Mouse (Mus musculus) hindbrain, embryonic 16.5 days (tissue): ENCODE results near the gene Cse1l. TPM values are rescaled to one million over a fixed set of nuclear protein-coding genes. Genes with fewer than 3 reads are reported as not detected.

Experiments used
- ATAC-seq: fragments of 200-750 bp; cut with Nextera tagmentation; 2 replicates; pipeline ENCODE4 v1.8.0; 2017; ENCODE audit warnings: moderate TSS enrichment, moderate library complexity
- H3K27ac ChIP-seq: fragments of 300-500 bp; sonication (generic); 2 replicates; pipeline ENCODE4 v1.5.1; 2014; ENCODE audit warnings: low read depth, mild to moderate bottlenecking, control low read depth, low read length, moderate library complexity
- H3K27me3 ChIP-seq: fragments of 300-500 bp; sonication (generic); replicated peaks from 2 replicates; pipeline ENCODE4 v1.6.1; 2014; ENCODE audit warnings: low read length; ENCODE audit not compliant: control insufficient read depth, insufficient read depth
- H3K36me3 ChIP-seq: fragments of 300-500 bp; sonication (generic); 2 replicates; pipeline ENCODE4 v1.6.1; 2014; ENCODE audit warnings: mild to moderate bottlenecking, low read length, moderate library complexity, mixed read lengths; ENCODE audit not compliant: control insufficient read depth, insufficient read depth
- H3K4me1 ChIP-seq: fragments of 300-500 bp; sonication (generic); 2 replicates; pipeline ENCODE4 v1.6.1; 2014; ENCODE audit warnings: low read depth, low read length; ENCODE audit not compliant: control insufficient read depth, insufficient read depth
- H3K4me2 ChIP-seq: fragments of 300-500 bp; sonication (generic); 2 replicates; pipeline ENCODE4 v1.6.1; 2014; ENCODE audit warnings: mild to moderate bottlenecking, low read length, control low read depth, moderate library complexity
- H3K4me3 ChIP-seq: fragments of 300-500 bp; sonication (generic); 2 replicates; pipeline ENCODE4 v1.5.1; 2014; ENCODE audit warnings: mild to moderate bottlenecking, low read length, control low read depth, moderate library complexity
- H3K9ac ChIP-seq: fragments of 300-500 bp; sonication (generic); 2 replicates; pipeline ENCODE4 v1.6.1; 2014; ENCODE audit warnings: low read depth, mild to moderate bottlenecking, control low read depth, low read length, moderate library complexity
- H3K9me3 ChIP-seq: fragments of 300-500 bp; sonication (generic); 2 replicates; pipeline ENCODE4 v1.6.1; 2014; ENCODE audit warnings: mild to moderate bottlenecking, low read length, moderate library complexity; ENCODE audit not compliant: control insufficient read depth
- whole genome bisulfite sequencing: fragments of 180-500 bp; shearing (Covaris S2); extraction: QIAGEN DNeasy Blood & Tissue Kit; methylation state at CpG from one replicate; pipeline ENCODE4 v1.1.7; 2014; 5-methylcytosine and 5-hydroxymethylcytosine counted together
- polyA plus RNA-seq: library from polyadenylated mRNA; unstranded; fragments of >200 nt; fragmentation: Nextera tagmentation; extraction: Ambion mirVana; gene quantifications from 2 replicates; pipeline ENCODE4 v1.2.1, GENCODE M21; 2015

The Cse1l gene
- polyA plus RNA-seq, 1 experiment from 2014 or later: 90.8 TPM

DNA sequence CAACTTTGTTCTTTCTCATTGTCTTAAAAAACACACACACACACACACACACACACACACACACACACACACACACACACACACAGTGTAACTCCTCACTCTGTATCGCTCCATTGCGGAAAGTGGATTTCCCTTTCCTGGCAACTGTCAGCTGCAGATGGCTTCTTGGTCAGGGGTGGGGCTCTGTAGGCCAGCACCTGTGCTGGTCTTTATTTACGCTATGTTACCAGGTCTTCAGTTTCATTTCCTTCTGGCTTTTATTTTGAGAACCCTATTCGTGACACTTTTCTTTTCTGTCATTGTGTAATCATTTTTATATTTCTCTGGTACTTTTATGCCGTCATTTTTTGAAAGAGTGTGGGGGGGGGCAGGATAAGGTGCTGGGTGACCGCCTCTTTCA, 30.3 kb upstream of the Cse1l start:
- no peak overlapping the region for H3K9ac ChIP-seq
- H3K4me1 ChIP-seq: no peaks in the 10 kb centered on the region
- 88% methylated on average over 6 of the region's 6 CpGs for WGBS
- ATAC-seq: no peak
- H3K27ac ChIP-seq: no peak overlapping the region
- H3K4me2 ChIP-seq: no peak overlapping the region
- no peaks in the 10 kb centered on the region for H3K9me3 ChIP-seq
- H3K4me3 ChIP-seq: no peak overlapping the region
- no peaks in the 10 kb centered on the region for H3K27me3 ChIP-seq
- peaks cover 9% of the 10 kb centered on the region for H3K36me3 ChIP-seq

DNA sequence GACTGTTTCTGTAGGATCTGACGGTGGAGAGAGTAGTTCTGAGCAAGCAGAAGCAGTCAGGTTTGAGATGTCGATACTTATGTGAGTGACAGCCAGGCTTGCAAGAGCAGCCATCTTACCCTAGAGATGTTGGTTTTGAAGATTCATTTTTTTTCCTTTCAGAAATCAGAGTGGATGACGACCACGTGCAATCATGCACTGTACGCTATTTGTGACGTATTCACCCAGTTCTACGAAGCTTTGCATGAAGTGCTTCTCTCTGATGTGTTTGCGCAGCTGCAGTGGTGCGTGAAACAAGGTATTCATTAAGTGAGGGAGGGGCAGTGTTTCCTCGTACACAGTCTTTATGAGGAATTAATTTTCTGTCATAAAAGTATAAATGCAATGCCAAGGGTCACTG, 29.5 kb upstream of the Cse1l start:
- peaks cover 13% of the 10 kb centered on the region for H3K36me3 ChIP-seq
- no peak overlapping the region for H3K4me3 ChIP-seq
- 85% methylated on average over 10 of the region's 10 CpGs for WGBS
- H3K9me3 ChIP-seq: no peaks in the 10 kb centered on the region
- H3K9ac ChIP-seq: no peak overlapping the region
- no peaks in the 10 kb centered on the region for H3K4me1 ChIP-seq
- H3K27me3 ChIP-seq: no peaks in the 10 kb centered on the region
- H3K4me2 ChIP-seq: no peak overlapping the region
- no peak for ATAC-seq
- no peak overlapping the region for H3K27ac ChIP-seq

DNA sequence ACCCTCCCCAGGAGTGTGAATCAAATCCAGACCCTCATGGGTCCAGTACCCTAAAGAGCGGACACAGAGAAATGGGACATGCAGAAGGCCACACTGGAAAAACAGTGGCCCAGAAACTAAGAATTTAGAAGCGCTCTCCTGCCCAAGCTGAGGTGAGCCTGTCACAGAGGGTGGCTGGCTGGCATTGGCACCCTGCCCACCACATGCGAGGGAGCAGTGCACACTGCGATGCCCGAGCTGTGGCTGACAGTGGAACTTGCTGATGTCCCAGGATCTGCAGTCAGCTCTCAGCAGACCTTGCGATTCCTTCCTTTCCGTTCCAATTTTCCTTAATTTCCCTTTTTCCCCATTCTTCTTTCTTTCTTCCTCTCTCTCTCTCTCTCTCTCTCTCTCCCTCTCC, 20.8 kb upstream of the Cse1l start:
- Histone ChIP-seq H3K27me3 (no peaks in the 10 kb centered on the region), H3K4me2 (no peak overlapping the region), H3K9ac (no peak overlapping the region), H3K36me3 (peaks cover 17% of the 10 kb centered on the region), H3K4me3 (no peak overlapping the region), H3K9me3 (no peaks in the 10 kb centered on the region), H3K4me1 (no peaks in the 10 kb centered on the region), H3K27ac (no peak overlapping the region)
- no peak for ATAC-seq
- 67% methylated on average over 7 of the region's 7 CpGs for WGBS

DNA sequence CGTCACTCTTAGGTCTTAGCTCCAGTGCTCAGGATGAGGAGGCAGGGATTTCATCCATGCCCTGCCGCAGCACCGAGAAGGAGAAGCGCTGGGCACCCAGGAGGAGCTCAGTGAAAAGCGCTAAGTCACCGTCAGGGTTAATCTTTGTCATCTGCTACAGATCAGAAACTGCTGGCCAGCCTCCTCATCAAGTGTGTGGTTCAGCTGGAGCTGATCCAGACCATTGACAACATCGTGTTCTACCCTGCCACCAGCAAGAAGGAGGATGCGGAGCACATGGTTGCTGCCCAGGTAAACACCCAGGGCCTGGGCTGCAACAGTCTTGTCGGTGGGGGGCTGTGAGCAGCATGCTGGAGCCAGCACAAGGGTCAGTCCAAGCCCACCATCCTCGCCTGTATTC, 20.2 kb upstream of the Cse1l start:
- H3K9ac ChIP-seq: no peak overlapping the region
- no peak for ATAC-seq
- no peaks in the 10 kb centered on the region for H3K27me3 ChIP-seq
- WGBS: 73% methylated on average over 10 of the region's 10 CpGs
- H3K4me3 ChIP-seq: no peak overlapping the region
- no peak overlapping the region for H3K27ac ChIP-seq
- no peaks in the 10 kb centered on the region for H3K4me1 ChIP-seq
- peaks cover 17% of the 10 kb centered on the region for H3K36me3 ChIP-seq
- H3K9me3 ChIP-seq: no peaks in the 10 kb centered on the region
- no peak overlapping the region for H3K4me2 ChIP-seq

DNA sequence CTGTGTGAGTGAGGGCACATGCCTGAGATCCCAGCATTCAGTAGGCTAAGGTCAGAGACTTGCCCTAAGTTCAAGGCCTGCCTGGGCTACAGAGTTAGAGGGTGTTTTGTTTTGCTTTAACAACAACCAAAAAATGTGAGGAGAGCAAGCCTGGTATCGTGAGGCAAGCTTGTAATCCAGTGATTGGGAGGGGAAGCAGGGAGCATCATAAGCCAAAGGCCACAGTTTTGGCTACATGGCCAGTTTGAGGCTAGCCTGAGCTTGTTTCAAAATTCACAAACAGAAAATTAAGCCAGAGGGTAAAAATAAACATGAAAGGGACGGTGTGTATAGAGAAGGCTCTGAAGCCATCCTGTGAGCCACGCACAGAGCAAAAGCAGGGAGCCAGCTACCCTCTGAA, 19.6 kb upstream of the Cse1l start:
- no peak overlapping the region for H3K4me3 ChIP-seq
- ATAC-seq: no peak
- peaks cover 14% of the 10 kb centered on the region for H3K36me3 ChIP-seq
- H3K27ac ChIP-seq: no peak overlapping the region
- no peaks in the 10 kb centered on the region for H3K9me3 ChIP-seq
- H3K4me1 ChIP-seq: no peaks in the 10 kb centered on the region
- H3K27me3 ChIP-seq: no peaks in the 10 kb centered on the region
- 77% methylated on average over 3 of the region's 3 CpGs for WGBS
- H3K4me2 ChIP-seq: no peak overlapping the region
- no peak overlapping the region for H3K9ac ChIP-seq

DNA sequence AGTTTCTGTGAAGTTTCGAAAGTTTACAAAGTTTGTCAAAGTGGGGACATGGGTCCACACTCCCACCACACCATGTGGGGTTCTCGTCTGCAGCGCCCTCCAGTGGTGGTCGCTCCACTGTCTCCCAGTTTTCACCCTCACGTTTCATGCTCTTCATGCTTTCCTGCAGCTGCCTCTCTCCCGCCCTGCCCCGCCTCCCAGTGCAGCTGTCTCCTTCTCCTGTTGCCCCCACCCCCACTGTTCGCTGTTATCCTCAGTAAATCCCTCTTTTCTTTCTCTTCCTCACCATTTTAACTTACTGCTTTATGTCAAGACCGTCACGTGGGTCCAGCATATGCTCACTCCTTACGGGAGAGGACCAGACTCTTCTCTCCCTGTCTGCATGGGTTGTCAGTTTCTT, 18.0 kb upstream of the Cse1l start:
- no peak overlapping the region for H3K27ac ChIP-seq
- no peaks in the 10 kb centered on the region for H3K9me3 ChIP-seq
- no peaks in the 10 kb centered on the region for H3K27me3 ChIP-seq
- no peak overlapping the region for H3K4me3 ChIP-seq
- H3K36me3 ChIP-seq: peaks cover 17% of the 10 kb centered on the region
- H3K9ac ChIP-seq: no peak overlapping the region
- WGBS: 31% methylated on average over 11 of the region's 11 CpGs
- no peak overlapping the region for H3K4me2 ChIP-seq
- ATAC-seq: no peak
- no peaks in the 10 kb centered on the region for H3K4me1 ChIP-seq

DNA sequence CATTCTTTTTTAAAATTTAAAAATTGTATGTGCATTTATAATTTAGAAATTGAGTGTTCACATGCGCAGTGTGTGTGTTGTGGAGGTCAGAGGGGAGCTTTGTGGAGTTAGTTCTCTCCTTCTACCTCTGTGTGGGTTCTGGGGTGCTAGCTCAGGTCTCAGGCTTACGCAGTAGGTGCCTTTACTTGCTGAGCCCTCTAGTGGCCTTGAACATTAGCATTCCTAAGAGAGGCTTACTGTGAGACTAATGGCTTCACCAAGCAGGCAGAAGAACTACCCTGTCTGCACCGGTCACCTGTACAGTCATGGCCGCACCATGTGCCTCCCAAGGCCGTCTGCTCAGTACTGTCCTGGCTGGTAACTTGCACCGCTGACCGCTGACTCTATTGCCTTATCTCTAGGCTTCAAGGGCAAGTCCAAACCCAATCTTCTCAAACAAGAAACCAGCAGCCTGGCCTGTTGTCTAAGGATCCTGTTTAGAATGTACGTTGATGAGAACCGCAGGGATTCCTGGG, 14.4 kb upstream of the Cse1l start:
- Histone ChIP-seq H3K4me2 (no peak overlapping the region), H3K27me3 (no peaks in the 10 kb centered on the region), H3K9ac (no peak overlapping the region), H3K4me3 (no peak overlapping the region), H3K27ac (no peak overlapping the region), H3K9me3 (no peaks in the 10 kb centered on the region), H3K4me1 (no peaks in the 10 kb centered on the region), H3K36me3 (peaks cover 17% of the 10 kb centered on the region)
- 77% methylated on average over 9 of the region's 9 CpGs for WGBS
- ATAC-seq: no peak

DNA sequence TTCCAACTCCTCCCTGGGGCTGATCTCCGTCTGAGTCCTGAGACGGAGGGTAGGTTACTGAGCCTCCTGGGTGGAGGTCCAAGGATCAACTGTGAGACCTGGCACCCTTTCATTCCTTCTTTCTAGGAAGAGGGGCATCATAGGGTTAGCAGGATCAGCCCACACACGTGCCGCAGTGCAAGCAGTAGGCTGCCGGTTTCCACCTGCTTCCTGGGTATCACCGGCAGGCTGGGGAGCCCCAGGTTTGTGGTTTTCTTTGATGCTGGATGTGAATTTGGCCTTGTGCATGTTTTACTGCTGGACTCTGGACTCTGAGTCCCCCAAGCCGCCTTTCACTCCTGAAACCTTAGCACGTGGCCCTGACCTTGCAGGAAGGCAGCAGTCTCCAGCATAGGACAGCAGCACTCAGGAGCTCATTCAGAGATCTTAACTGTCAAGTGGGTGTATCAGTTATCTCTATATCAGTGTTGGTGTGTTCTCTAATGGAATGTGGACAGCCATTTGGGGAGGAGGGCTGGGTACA, 13.6 kb upstream of the Cse1l start:
- no peak overlapping the region for H3K4me3 ChIP-seq
- H3K27me3 ChIP-seq: no peaks in the 10 kb centered on the region
- no peak overlapping the region for H3K27ac ChIP-seq
- no peak overlapping the region for H3K4me2 ChIP-seq
- 93% methylated on average over 8 of the region's 8 CpGs for WGBS
- H3K9me3 ChIP-seq: no peaks in the 10 kb centered on the region
- no peak for ATAC-seq
- H3K4me1 ChIP-seq: no peaks in the 10 kb centered on the region
- no peak overlapping the region for H3K9ac ChIP-seq
- peaks cover 17% of the 10 kb centered on the region for H3K36me3 ChIP-seq

DNA sequence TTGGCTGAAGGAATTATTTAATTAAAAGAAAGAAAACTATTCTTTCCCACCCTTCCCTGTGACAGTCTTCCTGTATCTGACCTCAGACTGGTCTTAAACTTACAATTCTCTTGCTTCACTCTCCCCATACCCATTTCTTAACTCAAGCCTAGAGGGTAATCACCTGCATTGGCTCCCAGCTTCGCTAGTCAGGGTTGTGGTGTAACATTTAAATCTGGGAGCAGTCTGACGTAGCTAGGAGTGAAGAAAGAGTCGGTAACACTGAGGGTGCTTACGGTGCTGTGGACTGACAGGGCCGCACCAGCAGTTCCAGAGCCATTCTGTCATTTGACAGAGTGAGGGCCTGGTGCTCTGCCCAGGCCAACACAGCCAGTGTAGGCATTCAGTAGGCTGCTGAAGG, 12.8 kb upstream of the Cse1l start:
- H3K4me1 ChIP-seq: no peaks in the 10 kb centered on the region
- H3K27me3 ChIP-seq: no peaks in the 10 kb centered on the region
- H3K36me3 ChIP-seq: peaks cover 17% of the 10 kb centered on the region
- no peak overlapping the region for H3K4me3 ChIP-seq
- H3K27ac ChIP-seq: no peak overlapping the region
- H3K4me2 ChIP-seq: no peak overlapping the region
- WGBS: 97% methylated on average over 5 of the region's 5 CpGs
- H3K9me3 ChIP-seq: no peaks in the 10 kb centered on the region
- H3K9ac ChIP-seq: no peak overlapping the region
- ATAC-seq: no peak

DNA sequence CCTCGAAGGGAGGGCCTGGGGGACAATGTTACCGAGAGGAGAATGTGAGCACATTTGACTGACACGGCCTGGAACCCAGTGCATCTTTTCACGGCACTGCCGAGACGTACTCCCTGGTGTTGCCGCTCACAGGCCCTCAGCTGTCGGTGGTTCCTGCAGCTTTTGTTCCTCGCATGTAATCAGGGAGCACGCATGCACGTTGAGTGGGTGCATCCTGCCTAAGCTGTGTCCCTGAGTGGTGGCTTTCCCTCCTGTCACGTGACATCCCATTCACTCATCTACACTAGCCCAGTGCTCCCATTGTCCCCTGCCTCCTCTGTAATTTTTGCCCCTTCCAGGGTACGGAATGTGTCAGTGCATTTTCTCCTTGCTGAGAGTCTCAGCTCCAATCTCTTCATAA, 9.5 kb upstream of the Cse1l start:
- WGBS: 62% methylated on average over 13 of the region's 13 CpGs
- H3K9ac ChIP-seq: peak overlapping the region; percentile 9; the same call in 1 of the 2 replicates

More for the DNA sequence above, 9.5 kb upstream of the Cse1l start:
- Histone ChIP-seq H3K4me2 (no peak overlapping the region), H3K27me3 (no peaks in the 10 kb centered on the region), H3K36me3 (peaks cover 17% of the 10 kb centered on the region), H3K9me3 (no peaks in the 10 kb centered on the region), H3K4me3 (no peak overlapping the region), H3K4me1 (no peaks in the 10 kb centered on the region), H3K27ac (no peak overlapping the region; the same call in 1 of the 2 replicates)
- no peak for ATAC-seq
